Mouse (Mus musculus): Measurements from ENCODE around the gene Wnt3a. TPM values are rescaled to one million over a fixed set of nuclear protein-coding genes. Genes with fewer than 3 reads are reported as not detected.

The Wnt3a gene
- polyA plus RNA-seq, 1 experiment from 2014 or later: 0.08 TPM

- Histone ChIP-seq H3K27ac (no peak overlapping the region), H3K4me3 (no peak overlapping the region), H3K27me3 (ENCODE audit: insufficient read depth, poor library complexity, severe bottlenecking) (peaks cover 57% of the 10 kb centered on the region), H3K36me3 (no peaks in the 10 kb centered on the region), H3K4me1 (peaks cover 20% of the 10 kb centered on the region), H3K9me3 (no peaks in the 10 kb centered on the region)
- DNase-seq (ENCODE audit: low spot score): no peak
- WGBS: 65% methylated on average over 6 of the region's 6 CpGs
Measured at GRCm38 (mm10) chr11:59316517-59316916, 26.0 kb upstream of the Wnt3a start.

GRCm38 (mm10) chr11:59313944-59314343, 23.4 kb upstream of the Wnt3a start:
- WGBS: 63% methylated on average over 11 of the region's 11 CpGs
- peaks cover 32% of the 10 kb centered on the region for H3K4me1 ChIP-seq
- no peaks in the 10 kb centered on the region for H3K36me3 ChIP-seq
- no peak overlapping the region for H3K4me3 ChIP-seq
- no peaks in the 10 kb centered on the region for H3K9me3 ChIP-seq
- peaks cover 82% of the 10 kb centered on the region for H3K27me3 ChIP-seq (ENCODE audit: insufficient read depth, poor library complexity, severe bottlenecking)
- DNase-seq (ENCODE audit: low spot score): no peak
- H3K27ac ChIP-seq: no peak overlapping the region

- Histone ChIP-seq H3K9me3 (no peaks in the 10 kb centered on the region), H3K4me1 (peaks cover 39% of the 10 kb centered on the region), H3K27ac (0 out of 2 replicates have a peak overlapping the region, but pooled peaks have one; percentile 3), H3K27me3 (ENCODE audit: insufficient read depth, poor library complexity, severe bottlenecking) (peaks cover 84% of the 10 kb centered on the region), H3K36me3 (no peaks in the 10 kb centered on the region), H3K4me3 (no peak overlapping the region)
- DNase-seq (ENCODE audit: low spot score): no peak
- 67% methylated on average over 17 of the region's 17 CpGs for WGBS
Measured at GRCm38 (mm10) chr11:59313029-59313811, 22.7 kb upstream of the Wnt3a start.

- H3K27ac ChIP-seq: 0 out of 2 replicates have a peak overlapping the region, but pooled peaks have one; percentile 6
- H3K9me3 ChIP-seq: no peaks in the 10 kb centered on the region
- DNase-seq (ENCODE audit: low spot score): no peak
- no peak overlapping the region for H3K4me3 ChIP-seq
- 48% methylated on average over 8 of the region's 8 CpGs for WGBS
- peaks cover 84% of the 10 kb centered on the region for H3K27me3 ChIP-seq (ENCODE audit: insufficient read depth, poor library complexity, severe bottlenecking)
- no peaks in the 10 kb centered on the region for H3K36me3 ChIP-seq
- peaks cover 46% of the 10 kb centered on the region for H3K4me1 ChIP-seq
Measured at GRCm38 (mm10) chr11:59312501-59312900, 21.9 kb upstream of the Wnt3a start.

GRCm38 (mm10) chr11:59312060-59312459, 21.5 kb upstream of the Wnt3a start:
- H3K4me1 ChIP-seq: peaks cover 50% of the 10 kb centered on the region
- 0 out of 2 replicates have a peak overlapping the region, but pooled peaks have one; percentile 6 for H3K27ac ChIP-seq
- peaks cover 84% of the 10 kb centered on the region for H3K27me3 ChIP-seq (ENCODE audit: insufficient read depth, poor library complexity, severe bottlenecking)
- no peak for DNase-seq (ENCODE audit: low spot score)
- no peak overlapping the region for H3K4me3 ChIP-seq
- 49% methylated on average over 6 of the region's 6 CpGs for WGBS
- H3K9me3 ChIP-seq: no peaks in the 10 kb centered on the region
- no peaks in the 10 kb centered on the region for H3K36me3 ChIP-seq

- Histone ChIP-seq H3K27me3 (ENCODE audit: insufficient read depth, poor library complexity, severe bottlenecking) (peaks cover 98% of the 10 kb centered on the region), H3K4me3 (no peak overlapping the region), H3K9me3 (no peaks in the 10 kb centered on the region), H3K36me3 (no peaks in the 10 kb centered on the region), H3K27ac (no peak overlapping the region), H3K4me1 (peaks cover 65% of the 10 kb centered on the region)
- 68% methylated on average over 8 of the region's 8 CpGs for WGBS
- DNase-seq (ENCODE audit: low spot score): no peak
Measured at GRCm38 (mm10) chr11:59309976-59310375, 19.4 kb upstream of the Wnt3a start.

GRCm38 (mm10) chr11:59309106-59309805, 18.7 kb upstream of the Wnt3a start:
- Histone ChIP-seq H3K27me3 (ENCODE audit: insufficient read depth, poor library complexity, severe bottlenecking) (peaks cover 98% of the 10 kb centered on the region), H3K9me3 (no peaks in the 10 kb centered on the region), H3K4me1 (peaks cover 66% of the 10 kb centered on the region), H3K36me3 (no peaks in the 10 kb centered on the region), H3K4me3 (peak overlapping the region; percentile 72), H3K27ac (peak overlapping the region; percentile 76)
- peak; percentile 90 for DNase-seq (ENCODE audit: low spot score)
- WGBS: 12% methylated on average over 12 of the region's 12 CpGs

- Histone ChIP-seq H3K9me3 (no peaks in the 10 kb centered on the region), H3K27me3 (ENCODE audit: insufficient read depth, poor library complexity, severe bottlenecking) (peaks cover 98% of the 10 kb centered on the region), H3K4me1 (peaks cover 63% of the 10 kb centered on the region), H3K4me3 (peak overlapping the region; percentile 72), H3K27ac (peak overlapping the region; percentile 76), H3K36me3 (no peaks in the 10 kb centered on the region)
- 30% methylated on average over 6 of the region's 6 CpGs for WGBS
- no peak for DNase-seq (ENCODE audit: low spot score)
Measured at GRCm38 (mm10) chr11:59308625-59309024, 18.1 kb upstream of the Wnt3a start.

- Histone ChIP-seq H3K9me3 (no peaks in the 10 kb centered on the region), H3K4me1 (peaks cover 58% of the 10 kb centered on the region), H3K4me3 (peak overlapping the region; percentile 72), H3K27me3 (ENCODE audit: insufficient read depth, poor library complexity, severe bottlenecking) (peaks cover 98% of the 10 kb centered on the region), H3K27ac (peak overlapping the region; percentile 76; the same call in 1 of the 2 replicates), H3K36me3 (no peaks in the 10 kb centered on the region)
- 27% methylated on average over 12 of the region's 12 CpGs for WGBS
- no peak for DNase-seq (ENCODE audit: low spot score)
Measured at GRCm38 (mm10) chr11:59308164-59308542, 17.6 kb upstream of the Wnt3a start.

GRCm38 (mm10) chr11:59307422-59308163, 17.0 kb upstream of the Wnt3a start:
- WGBS: 1% methylated on average over 45 of the region's 45 CpGs
- Histone ChIP-seq H3K4me1 (peaks cover 52% of the 10 kb centered on the region), H3K36me3 (no peaks in the 10 kb centered on the region), H3K27me3 (ENCODE audit: insufficient read depth, poor library complexity, severe bottlenecking) (peaks cover 95% of the 10 kb centered on the region), H3K9me3 (no peaks in the 10 kb centered on the region), H3K4me3 (peak overlapping the region; percentile 72), H3K27ac (peak overlapping the region; percentile 76; the same call in 1 of the 2 replicates)
- peak; percentile 86 for DNase-seq (ENCODE audit: low spot score)

- WGBS: 4% methylated on average over 128 of the region's 128 CpGs
- H3K4me1 ChIP-seq: peaks cover 48% of the 10 kb centered on the region
- no peaks in the 10 kb centered on the region for H3K36me3 ChIP-seq
Measured at GRCm38 (mm10) chr11:59306461-59307421, 16.2 kb upstream of the Wnt3a start, which contains the start of gene Wnt9a. Gene Wnt9a (plus strand): TSS chr11:59306928.

GRCm38 (mm10) chr11:59305821-59306215, 15.3 kb upstream of the Wnt3a start:
- Histone ChIP-seq H3K27ac (no peak overlapping the region), H3K4me1 (peaks cover 42% of the 10 kb centered on the region), H3K4me3 (peak overlapping the region; percentile 72), H3K36me3 (no peaks in the 10 kb centered on the region), H3K27me3 (ENCODE audit: insufficient read depth, poor library complexity, severe bottlenecking) (peaks cover 91% of the 10 kb centered on the region), H3K9me3 (no peaks in the 10 kb centered on the region)
- no peak for DNase-seq (ENCODE audit: low spot score)
- WGBS: 15% methylated on average over 10 of the region's 10 CpGs

More at GRCm38 (mm10) chr11:59306461-59307421, 16.2 kb upstream of the Wnt3a start, which contains the start of gene Wnt9a:
- DNase-seq (ENCODE audit: low spot score): no peak
- Histone ChIP-seq H3K27me3 (ENCODE audit: insufficient read depth, poor library complexity, severe bottlenecking) (peaks cover 91% of the 10 kb centered on the region), H3K9me3 (no peaks in the 10 kb centered on the region), H3K4me3 (peak within 1 kb of the TSS; percentile 72), H3K27ac (peak within 1 kb of the TSS; percentile 77)

Measured in heart, embryonic 10.5 days (tissue).